Mouse (Mus musculus): ENCODE measurements at regions not wholly inside any gene's neighbourhood (a gene's known extent, or its start where the extent isn't known, plus 50 kb on each side); places are given as distances from the start of the nearest gene placed in this dataset.

- TF ChIP-seq CTCF (IDR thresholded peaks at IDR 0.05; ENCODE audit: low read depth) (no peak), EP300 (optimal IDR thresholded peaks at IDR 0.05) (no peak)
These were observed 699.0 kb upstream of the Slc8a1 start for GRCm38 (mm10) chr17:82437206-82437605.

Data from stomach, postnatal 0 days (tissue).